Mouse (Mus musculus): ENCODE data around the gene Tmem185b. TPM values are rescaled to one million over a fixed set of nuclear protein-coding genes. Genes with fewer than 3 reads are reported as not detected.
A peak's percentile ranks its signal among the peaks of the same experiment; 100 is the strongest.

The Tmem185b gene
- total and polyA plus RNA-seq, 3 experiments: 25.2 to 35.8 TPM; not detected in 1

DNA sequence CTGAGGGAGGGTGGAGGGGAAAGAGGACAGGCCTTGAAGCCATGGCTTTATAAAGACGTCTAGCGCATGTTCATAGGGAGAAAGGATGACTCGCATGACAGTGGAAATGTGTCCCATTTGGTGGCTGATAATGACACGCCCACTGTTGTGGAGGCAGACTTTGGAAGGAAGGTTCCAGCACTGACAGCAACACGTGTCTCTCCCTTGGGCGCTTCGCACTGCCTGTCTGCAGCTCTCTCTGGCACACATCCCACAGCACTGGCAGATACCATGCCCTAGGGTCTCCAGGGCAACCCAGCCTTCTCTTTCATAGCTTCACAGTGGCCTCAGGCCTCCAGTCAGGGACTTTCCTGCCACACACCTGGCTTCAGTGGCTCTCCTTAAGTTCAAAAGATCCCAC, 7.9 kb upstream of the Tmem185b start:
- no peaks in the 10 kb centered on the region for H3K9me3 ChIP-seq (replicated peaks; ENCODE audit: insufficient read depth, low read length)
- peak; percentile 45 for DNase-seq (ENCODE audit: low read depth, low spot score)
- 0 out of 4 replicates have a peak, but pooled peaks cover 0 to 2% of the 10 kb centered on the region in 2 experiments for H3K36me3 ChIP-seq (ENCODE audit: control insufficient read depth in 1 of 2, insufficient read depth in 2 of 2, low read length in 2 of 2)
- H3K4me1 ChIP-seq (ENCODE audit: control insufficient read depth in 1 of 2, insufficient read depth in 2 of 2, low read length in 2 of 2): peaks cover 0 to 6% of the 10 kb centered on the region in 2 experiments; a peak in 1 of 4 replicates
- no peaks in the 10 kb centered on the region for H3K79me2 ChIP-seq (ENCODE audit: control insufficient read depth, insufficient read depth, low read length, poor library complexity)
- no peaks in the 10 kb centered on the region for H3K27me3 ChIP-seq (ENCODE audit: control insufficient read depth in 1 of 2, insufficient read depth in 2 of 2, low read length in 2 of 2)
- TF ChIP-seq SIN3A (IDR thresholded peaks at IDR 0.05; ENCODE audit: low read length): no peak
- TF ChIP-seq MXI1 (IDR thresholded peaks at IDR 0.05; ENCODE audit: low read depth, low read length): peak; percentile 44; the same call in 1 of the 2 replicates
- TF ChIP-seq SMC3 (IDR thresholded peaks at IDR 0.05; ENCODE audit: low read depth, low read length): no peak
- no peak for TF ChIP-seq ZC3H11A (IDR thresholded peaks at IDR 0.05; ENCODE audit: low read depth, low read length)
- TF ChIP-seq USF1 (IDR thresholded peaks at IDR 0.05; ENCODE audit: low read depth, low read length): 0 out of 2 replicates have a peak, but pooled peaks have one; percentile 11
- no peak for TF ChIP-seq KAT2A (conservative IDR thresholded peaks at IDR 0.05; ENCODE audit: low read depth, low read length)
- no peak for TF ChIP-seq CHD1 (IDR thresholded peaks at IDR 0.05; ENCODE audit: low read depth, low read length)
- no peak for TF ChIP-seq POLR2AphosphoS5 (IDR thresholded peaks at IDR 0.05; ENCODE audit: borderline replicate concordance, low read depth, low read length)
- TF ChIP-seq MAX (IDR thresholded peaks at IDR 0.05; ENCODE audit: low read length): peak; percentile 51; the same call in 1 of the 2 replicates
- H3K9ac ChIP-seq (ENCODE audit: control insufficient read depth, low read depth, low read length, poor library complexity, severe bottlenecking): no peak overlapping the region
- H3K4me3 ChIP-seq (ENCODE audit: control insufficient read depth in 1 of 2, insufficient read depth in 1 of 2, low read depth in 2 of 2, low read length in 2 of 2): no peak overlapping the region
- H3K27ac ChIP-seq (ENCODE audit: control insufficient read depth, low read depth, low read length): no peak overlapping the region

DNA sequence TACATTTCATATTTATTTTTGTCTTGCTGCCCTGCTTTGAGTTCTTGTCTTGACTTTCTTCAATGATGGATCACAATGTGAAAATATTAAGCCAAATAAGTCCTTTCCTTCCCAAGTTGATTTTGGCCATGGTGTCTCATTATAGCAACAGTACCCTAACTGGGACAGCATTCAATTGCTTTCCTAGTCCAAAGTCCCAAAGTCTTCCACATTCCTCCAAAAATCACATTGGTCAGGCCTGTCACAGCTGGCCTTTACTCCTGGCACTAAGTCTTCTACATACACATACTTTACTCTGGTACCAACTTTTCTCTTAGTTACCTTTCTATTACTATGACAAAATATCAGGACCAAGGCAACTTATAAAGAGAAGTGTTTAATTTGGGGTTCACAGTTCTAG, 7.2 kb upstream of the Tmem185b start:
- Histone ChIP-seq H3K4me1 (ENCODE audit: control insufficient read depth in 1 of 2, insufficient read depth in 2 of 2, low read length in 2 of 2) (peaks cover 0 to 7% of the 10 kb centered on the region in 2 experiments; a peak in 2 of 4 replicates), H3K27ac (ENCODE audit: control insufficient read depth, low read depth, low read length) (no peak overlapping the region), H3K36me3 (ENCODE audit: control insufficient read depth in 1 of 2, insufficient read depth in 2 of 2, low read length in 2 of 2) (0 out of 4 replicates have a peak, but pooled peaks cover 0 to 2% of the 10 kb centered on the region in 2 experiments), H3K9ac (ENCODE audit: control insufficient read depth, low read depth, low read length, poor library complexity, severe bottlenecking) (no peak overlapping the region), H3K79me2 (ENCODE audit: control insufficient read depth, insufficient read depth, low read length, poor library complexity) (no peaks in the 10 kb centered on the region), H3K27me3 (ENCODE audit: control insufficient read depth in 1 of 2, insufficient read depth in 2 of 2, low read length in 2 of 2) (no peaks in the 10 kb centered on the region), H3K4me3 (ENCODE audit: control insufficient read depth in 1 of 2, insufficient read depth in 1 of 2, low read depth in 2 of 2, low read length in 2 of 2) (no peak overlapping the region), H3K9me3 (replicated peaks; ENCODE audit: insufficient read depth, low read length) (no peaks in the 10 kb centered on the region)
- no peak for TF ChIP-seq ELF1 (IDR thresholded peaks at IDR 0.05; ENCODE audit: low read depth, low read length)
- no peak for TF ChIP-seq RCOR1 (IDR thresholded peaks at IDR 0.05; ENCODE audit: low read depth, low read length)
- no peak for TF ChIP-seq POLR2AphosphoS2 (IDR thresholded peaks at IDR 0.05; ENCODE audit: low read length)
- TF ChIP-seq MYC (IDR thresholded peaks at IDR 0.05; ENCODE audit: low read depth, low read length): no peak
- no peak for TF ChIP-seq MYB (IDR thresholded peaks at IDR 0.05; ENCODE audit: low read depth, low read length)
- TF ChIP-seq CTCF (IDR thresholded peaks at IDR 0.05 in 2 of 3, conservative IDR thresholded peaks at IDR 0.05 in 1 of 3; ENCODE audit: control insufficient read depth in 1 of 3, insufficient read depth in 1 of 3, low read depth in 2 of 3, low read length in 3 of 3, poor library complexity in 1 of 3, severe bottlenecking in 1 of 3): no peak
- TF ChIP-seq POLR2A (IDR thresholded peaks at IDR 0.05; ENCODE audit: control insufficient read depth in 1 of 2, insufficient read depth in 1 of 2, low read depth in 1 of 2, low read length in 2 of 2, poor library complexity in 1 of 2): no peak
- TF ChIP-seq EP300 (IDR thresholded peaks at IDR 0.05; ENCODE audit: low read depth in 1 of 2, low read length in 2 of 2): no peak
- TF ChIP-seq RAD21 (IDR thresholded peaks at IDR 0.05; ENCODE audit: low read depth, low read length): no peak
- TF ChIP-seq MAZ (IDR thresholded peaks at IDR 0.05; ENCODE audit: low read depth, low read length): no peak
- TF ChIP-seq GATA1 (IDR thresholded peaks at IDR 0.05; ENCODE audit: low read depth, low read length): no peak
- TF ChIP-seq JUND (IDR thresholded peaks at IDR 0.05; ENCODE audit: low read depth, low read length): no peak
- TF ChIP-seq NELFE (IDR thresholded peaks at IDR 0.05; ENCODE audit: low read depth, low read length): no peak
- TF ChIP-seq NRF1 (IDR thresholded peaks at IDR 0.05; ENCODE audit: insufficient read depth, low read depth, low read length, poor library complexity, severe bottlenecking): no peak
- no peak for TF ChIP-seq ZNF384 (IDR thresholded peaks at IDR 0.05; ENCODE audit: low read depth, low read length)
- no peak for TF ChIP-seq MAX (IDR thresholded peaks at IDR 0.05; ENCODE audit: low read length)
- TF ChIP-seq GABPA (IDR thresholded peaks at IDR 0.05; ENCODE audit: low read depth, low read length): no peak
- TF ChIP-seq TAL1 (IDR thresholded peaks at IDR 0.05; ENCODE audit: low read length): no peak
- no peak for TF ChIP-seq HCFC1 (IDR thresholded peaks at IDR 0.05; ENCODE audit: low read depth, low read length)
- DNase-seq (ENCODE audit: low read depth, low spot score): no peak
